Mouse (Mus musculus): ENCODE data around the gene Acsl5.

The Acsl5 gene

DNA sequence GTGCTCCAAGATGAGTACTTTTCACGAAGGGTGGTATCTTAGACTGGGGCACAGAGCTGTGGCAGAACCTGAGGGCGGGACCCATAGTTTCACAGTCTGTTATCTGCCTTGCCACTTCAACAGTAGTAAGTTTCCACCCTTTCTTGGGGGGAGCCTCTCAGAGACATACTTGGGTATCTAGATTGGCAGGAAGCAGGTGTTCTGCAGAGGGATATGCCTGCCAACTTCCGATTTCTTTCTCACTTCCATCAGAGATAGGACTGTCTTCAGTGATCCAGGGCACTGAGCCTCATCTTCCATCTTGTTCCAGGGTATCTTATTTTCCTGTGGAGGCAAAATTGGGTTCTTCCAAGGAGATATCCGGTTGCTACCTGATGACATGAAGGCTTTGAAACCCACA lies 32.4 kb downstream of the Acsl5 start:
- DNase-seq (ENCODE audit: low spot score in 2 of 2), result no peak

- no peak for DNase-seq (ENCODE audit: low spot score in 2 of 2)
Measured at GRCm38 (mm10) chr19:55286034-55286433, 34.3 kb downstream of the Acsl5 start.

GRCm38 (mm10) chr19:55288974-55289373 lies 37.2 kb downstream of the Acsl5 start:
- no peak for DNase-seq (ENCODE audit: low spot score in 2 of 2)

DNA sequence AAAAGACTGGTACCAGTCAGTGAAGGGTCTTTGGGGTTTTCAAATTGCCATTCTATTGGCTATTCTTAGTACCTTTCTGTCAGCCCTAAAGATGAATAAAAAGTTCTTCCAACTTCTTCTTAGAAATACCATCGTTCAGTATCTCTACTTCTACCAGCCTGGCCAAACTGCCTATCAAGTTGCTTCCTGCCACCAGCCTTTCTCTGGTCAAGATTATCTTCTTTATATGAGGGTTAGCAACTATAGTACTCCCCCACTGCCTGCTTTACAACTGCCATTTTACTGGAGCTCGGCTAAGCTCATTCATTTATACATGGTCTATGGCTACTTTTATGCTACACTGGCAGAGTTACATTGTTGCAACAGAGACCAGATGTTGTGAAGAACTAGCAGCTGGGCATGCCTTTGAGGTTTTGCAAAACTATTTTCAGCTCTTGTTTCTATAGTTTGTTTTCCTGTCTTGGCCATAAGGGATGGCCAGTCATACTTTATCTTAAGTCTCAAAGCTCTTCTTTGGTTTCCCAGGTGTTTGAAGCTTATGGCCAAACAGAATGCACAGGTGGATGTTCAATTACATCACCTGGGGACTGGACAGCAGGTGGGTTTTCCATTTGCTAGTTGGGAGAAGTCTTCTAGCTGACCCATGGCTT lies 39.0 kb downstream of the Acsl5 start:
- DNase-seq (ENCODE audit: low spot score in 2 of 2), result no peak

GRCm38 (mm10) chr19:55292210-55292850 lies 40.6 kb downstream of the Acsl5 start:
- DNase-seq (ENCODE audit: low spot score in 2 of 2), result no peak

DNA sequence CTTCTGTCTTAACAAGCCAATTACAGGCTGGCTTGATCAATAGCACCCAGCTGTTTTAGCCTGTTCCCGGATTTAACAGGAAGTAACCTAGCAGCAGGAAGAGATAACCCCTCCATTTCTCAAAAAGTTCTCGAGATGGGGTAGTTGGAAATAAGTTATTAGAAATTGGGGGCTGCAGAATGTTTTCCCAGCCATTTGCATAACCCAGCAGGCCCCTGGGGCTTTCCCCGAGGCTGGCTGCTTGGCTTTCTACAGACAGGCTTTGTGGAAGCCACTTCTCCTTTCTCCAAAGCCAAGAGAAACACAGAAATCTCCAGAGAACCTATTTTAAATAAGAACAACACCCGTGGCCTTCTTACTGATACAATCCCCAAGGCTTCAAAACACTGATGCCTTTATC lies 41.4 kb downstream of the Acsl5 start:
- no peak for DNase-seq (ENCODE audit: low spot score in 2 of 2)

GRCm38 (mm10) chr19:55295075-55295474 lies 43.3 kb downstream of the Acsl5 start:
- DNase-seq (ENCODE audit: low spot score in 2 of 2), result no peak

DNA sequence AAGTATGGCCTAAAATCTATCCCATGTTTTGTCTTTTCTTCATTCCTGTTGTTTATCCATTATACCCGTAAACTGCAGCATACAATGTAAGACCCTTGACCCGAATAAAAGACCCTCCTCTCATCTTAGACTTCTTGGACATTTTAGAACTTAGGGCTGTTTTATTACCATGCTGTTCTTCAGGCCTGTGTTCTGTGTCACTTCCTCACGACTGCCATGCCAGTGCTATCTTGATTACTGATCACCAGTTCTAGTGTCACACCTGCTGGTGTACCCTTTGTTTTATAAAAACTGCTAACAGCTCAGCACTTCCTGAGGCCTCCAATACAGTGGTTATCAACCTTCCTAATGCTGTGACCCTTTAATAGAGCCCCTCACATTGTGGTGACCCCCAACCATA lies 43.8 kb downstream of the Acsl5 start:
- no peak for DNase-seq (ENCODE audit: low spot score in 2 of 2)

DNA sequence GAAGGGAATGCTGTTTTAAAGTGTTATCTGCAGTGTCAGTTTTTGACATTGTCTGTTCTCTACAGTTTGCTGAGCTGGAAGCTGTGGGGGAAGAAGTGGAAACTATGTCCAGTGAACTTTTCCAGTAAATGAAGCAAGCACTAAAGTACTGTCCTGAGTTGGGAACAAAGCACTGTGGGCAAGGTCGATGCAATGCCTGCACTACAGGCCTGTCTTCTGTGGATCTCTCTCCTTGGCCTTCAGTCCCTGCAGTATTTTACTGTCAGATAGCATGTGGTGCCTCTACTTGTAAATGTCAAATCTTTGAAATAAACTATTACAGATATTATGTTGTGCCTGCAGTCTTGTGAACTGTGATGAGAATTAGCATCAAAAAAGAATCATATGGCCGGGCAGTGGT lies 44.6 kb downstream of the Acsl5 start:
- no peak for DNase-seq (ENCODE audit: low spot score in 2 of 2)

GRCm38 (mm10) chr19:55297489-55297888 lies 45.8 kb downstream of the Acsl5 start:
- DNase-seq (ENCODE audit: low spot score in 2 of 2), result no peak

- no peak for DNase-seq (ENCODE audit: low spot score in 2 of 2)
Measured at GRCm38 (mm10) chr19:55297961-55298360, 46.2 kb downstream of the Acsl5 start.

DNA sequence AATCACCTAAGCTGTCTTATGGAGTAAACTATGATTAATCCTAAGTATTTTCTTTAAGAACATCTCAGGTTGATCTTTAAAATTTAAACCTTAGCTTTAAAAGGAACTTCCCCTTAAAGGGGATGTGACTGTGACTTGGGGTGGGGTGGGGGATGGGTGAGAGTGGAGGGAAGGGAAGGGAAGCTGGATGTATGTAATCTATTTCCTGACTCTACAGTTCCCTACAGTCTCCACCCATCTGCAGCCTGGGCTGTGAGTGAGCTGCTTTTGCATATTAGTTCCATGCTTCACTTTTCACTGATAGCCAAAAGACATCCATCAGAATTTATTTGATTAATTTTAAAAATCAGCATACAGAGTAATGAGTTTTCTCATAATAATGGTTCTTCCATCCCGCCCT lies 47.6 kb downstream of the Acsl5 start:
- no peak for DNase-seq (ENCODE audit: low spot score in 2 of 2)

DNA sequence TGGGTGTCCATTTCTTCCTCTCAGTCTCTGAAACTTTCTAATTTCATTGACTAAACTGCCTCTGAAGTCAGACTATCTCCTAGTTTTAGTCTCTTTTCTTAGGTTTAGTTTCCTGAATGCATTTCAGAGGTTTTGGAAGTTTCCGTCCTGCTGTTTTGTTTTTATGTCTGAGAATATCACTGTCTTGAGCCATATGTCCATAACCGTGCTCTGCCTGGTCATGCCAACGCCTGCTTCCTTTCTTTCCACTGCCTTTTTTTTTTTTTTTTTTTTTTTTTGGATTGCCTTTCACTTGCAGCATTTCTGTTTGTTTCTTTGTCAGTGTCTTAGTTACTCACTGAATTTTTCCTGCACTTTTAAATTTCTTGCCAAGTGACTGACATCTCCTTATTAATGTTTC lies 48.8 kb downstream of the Acsl5 start:
- no peak for DNase-seq (ENCODE audit: low spot score in 2 of 2)

DNA sequence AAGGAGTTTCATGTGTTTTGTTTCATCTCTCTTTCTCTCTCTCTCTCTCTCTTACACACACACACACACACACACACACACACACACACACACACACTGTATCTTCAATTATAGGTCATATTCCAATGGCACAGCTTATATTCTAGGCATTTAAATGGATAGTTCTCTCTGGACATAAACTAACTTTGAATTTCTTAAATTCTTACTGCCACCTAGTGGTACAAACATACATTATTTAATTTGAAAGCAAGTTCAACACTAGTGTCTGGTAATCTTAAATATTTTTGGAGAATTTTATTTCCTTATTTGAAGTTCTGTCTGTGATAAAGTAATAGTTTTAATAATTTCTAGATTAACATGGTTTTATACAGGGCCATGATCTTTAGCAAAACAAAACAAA lies 53.3 kb downstream of the Acsl5 start:
- DNase-seq (ENCODE audit: low spot score in 2 of 2), result no peak

- DNase-seq (ENCODE audit: low spot score in 2 of 2), result no peak
Measured at GRCm38 (mm10) chr19:55311874-55312273, 60.1 kb downstream of the Acsl5 start.

DNA sequence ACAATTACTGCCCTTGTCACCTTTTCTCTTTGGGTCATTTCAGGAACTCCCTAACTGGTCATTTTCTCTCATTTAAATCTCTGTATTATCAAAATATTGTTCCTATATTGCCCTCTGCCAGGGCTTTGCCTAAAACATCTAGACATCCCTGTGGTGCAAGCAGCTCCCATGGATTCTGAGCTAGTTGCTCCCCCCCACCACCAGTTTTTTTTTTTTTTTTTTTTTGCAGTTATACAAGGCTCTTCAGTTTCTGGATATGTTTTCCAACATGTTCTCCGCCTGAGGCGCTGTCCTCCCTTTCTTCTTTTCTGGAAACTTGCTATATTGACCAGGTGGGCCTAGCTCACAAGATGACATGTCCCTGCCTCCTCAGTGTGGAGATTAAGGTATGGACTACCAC lies 61.9 kb downstream of the Acsl5 start:
- no peak for DNase-seq (ENCODE audit: low spot score in 2 of 2)

GRCm38 (mm10) chr19:55315452-55316108 lies 63.8 kb downstream of the Acsl5 start, which contains the start of gene Zdhhc6:
Gene Zdhhc6, minus strand, starts transcription at chr19:55316032.
- DNase-seq (ENCODE audit: low spot score in 2 of 2), result peak; percentile 76 to 82

GRCm38 (mm10) chr19:55316109-55316714 lies 64.5 kb downstream of the Acsl5 start, which contains the start of gene Vti1a:
Gene Vti1a, plus strand, starts transcription at chr19:55316295.
- DNase-seq (ENCODE audit: low spot score in 2 of 2), result peak; percentile 83 to 84

DNA sequence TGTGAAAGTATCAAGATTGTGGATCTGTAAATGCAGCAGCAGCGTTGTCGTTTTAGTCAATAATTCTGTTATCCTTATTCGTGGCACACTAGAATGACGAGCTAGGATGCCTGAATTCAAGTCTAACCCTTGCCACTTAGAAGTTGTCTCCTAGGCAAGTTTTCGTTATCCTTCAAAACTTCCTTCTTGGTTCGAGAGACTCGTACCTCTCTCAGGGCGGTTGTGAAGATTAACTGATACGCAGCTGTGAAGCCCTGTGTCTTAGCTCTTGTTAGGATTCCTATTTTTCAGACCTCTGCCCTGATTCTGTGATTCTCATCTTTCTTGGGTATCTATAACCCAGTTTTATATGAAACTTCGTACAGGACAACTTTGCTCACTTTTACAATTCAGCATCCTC lies 65.2 kb downstream of the Acsl5 start:
- DNase-seq (ENCODE audit: low spot score in 2 of 2), result no peak

DNA sequence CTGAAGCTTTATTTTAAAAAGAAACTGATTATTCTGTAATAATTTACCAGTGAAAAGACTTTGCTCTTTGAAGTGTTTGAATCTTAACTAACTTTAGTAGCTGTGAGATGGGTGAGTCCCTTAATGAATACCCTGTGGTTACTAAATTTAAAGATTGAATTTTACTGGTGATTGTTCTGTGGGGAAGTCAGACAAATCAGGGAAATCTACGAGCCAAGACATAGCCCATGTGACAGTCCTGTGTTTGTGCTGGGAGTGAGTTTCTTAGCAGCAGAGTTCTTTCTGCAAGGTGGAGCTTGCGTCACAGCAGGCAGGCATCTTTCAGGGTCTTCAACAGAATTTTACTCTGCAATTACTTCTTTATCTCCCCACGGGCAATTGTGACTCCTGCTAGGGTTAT lies 67.3 kb downstream of the Acsl5 start:
- no peak for DNase-seq (ENCODE audit: low spot score in 2 of 2)

GRCm38 (mm10) chr19:55319521-55319920 lies 67.8 kb downstream of the Acsl5 start:
- DNase-seq (ENCODE audit: low spot score in 2 of 2), result no peak

- DNase-seq (ENCODE audit: low spot score in 2 of 2), result no peak
Measured at GRCm38 (mm10) chr19:55322604-55323003, 70.9 kb downstream of the Acsl5 start.

- DNase-seq (ENCODE audit: low spot score in 2 of 2), result no peak
Measured at GRCm38 (mm10) chr19:55327510-55327909, 75.8 kb downstream of the Acsl5 start.
